Mouse (Mus musculus): ENCODE data around the gene Efna5.

Gene Efna5

DNA sequence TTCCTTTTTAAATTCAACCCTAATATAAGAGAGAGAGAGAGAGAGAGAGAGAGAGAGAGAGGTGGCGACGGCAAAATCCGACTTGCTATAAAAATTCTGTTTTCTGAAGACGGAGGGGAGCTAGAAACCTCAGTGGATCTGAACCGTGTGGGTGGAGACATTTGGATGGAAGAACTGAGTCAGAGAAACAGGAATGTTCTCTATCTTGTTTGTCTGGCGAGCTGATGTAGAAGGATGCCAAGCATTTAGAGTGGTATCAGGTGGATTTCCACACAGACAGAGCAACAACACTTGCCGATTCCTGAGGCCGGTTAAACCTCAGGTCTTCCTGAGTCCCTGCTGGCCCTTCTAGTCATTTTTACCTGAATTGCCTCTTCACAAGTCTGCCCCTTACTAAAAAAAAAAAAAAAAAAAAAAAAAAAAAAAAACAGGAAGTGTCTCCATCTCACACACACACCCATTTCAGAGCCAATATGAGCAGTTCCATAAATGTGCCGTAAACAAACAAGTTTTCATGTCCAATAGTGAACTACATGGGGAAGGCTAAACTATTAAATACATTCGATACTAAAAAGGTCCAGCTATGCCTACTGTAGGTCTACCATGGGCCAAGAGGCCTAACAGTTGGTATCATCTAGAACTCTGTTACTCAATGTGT, 231.7 kb downstream of the Efna5 start:
- no peak for DNase-seq

DNA sequence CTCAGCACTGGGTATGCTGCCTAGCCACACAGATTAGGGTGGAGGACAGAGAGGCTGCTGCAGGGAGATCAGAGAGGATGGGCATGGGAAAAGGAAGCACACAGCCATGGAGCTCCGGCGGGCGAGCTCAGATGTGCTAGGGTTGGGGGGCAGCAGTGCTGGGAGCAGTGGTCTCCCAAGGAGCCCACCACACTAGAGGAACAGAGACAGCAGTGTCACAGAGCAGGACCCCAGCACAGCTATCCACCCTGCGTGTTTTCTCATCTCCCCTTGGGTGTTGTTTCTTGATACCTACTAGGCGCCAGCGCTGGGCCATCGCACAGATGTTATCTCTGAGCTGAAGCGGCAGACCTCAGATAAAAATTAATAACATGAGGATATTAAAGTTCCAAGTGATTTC, 234.3 kb downstream of the Efna5 start:
- DNase-seq = no peak

DNA sequence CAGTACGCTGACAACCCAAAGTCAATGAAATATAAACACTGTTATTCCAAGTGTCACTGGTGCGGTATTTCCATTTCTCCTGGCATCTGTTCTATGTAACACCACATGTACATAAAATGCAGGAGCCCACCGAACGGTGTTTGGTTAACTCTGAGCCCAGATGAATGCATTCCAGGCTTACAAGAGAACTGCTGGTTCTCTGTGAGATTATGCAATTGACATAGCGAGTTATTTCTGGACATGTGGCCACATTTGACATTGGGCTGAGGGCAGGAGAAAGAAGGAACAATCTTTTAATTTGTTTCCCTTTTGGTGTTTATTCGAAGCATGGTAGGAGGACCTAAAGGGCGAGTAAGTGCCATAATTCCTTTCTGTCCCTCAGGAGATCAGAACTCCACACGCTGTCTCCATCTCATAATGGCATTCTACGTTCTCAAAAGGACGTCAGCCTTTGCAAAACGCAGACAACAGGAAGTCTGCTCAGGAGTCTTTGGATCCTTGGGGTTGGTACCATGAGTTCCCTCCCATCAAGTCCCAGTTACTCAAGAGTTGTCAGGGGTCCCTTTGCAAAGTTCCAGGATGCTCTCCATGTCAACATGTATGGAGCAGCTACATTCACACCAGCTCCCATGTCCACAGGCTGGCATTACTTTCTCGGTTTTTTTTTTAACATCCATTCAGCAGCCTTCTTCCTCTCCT, 238.5 kb downstream of the Efna5 start:
- no peak for DNase-seq

DNA sequence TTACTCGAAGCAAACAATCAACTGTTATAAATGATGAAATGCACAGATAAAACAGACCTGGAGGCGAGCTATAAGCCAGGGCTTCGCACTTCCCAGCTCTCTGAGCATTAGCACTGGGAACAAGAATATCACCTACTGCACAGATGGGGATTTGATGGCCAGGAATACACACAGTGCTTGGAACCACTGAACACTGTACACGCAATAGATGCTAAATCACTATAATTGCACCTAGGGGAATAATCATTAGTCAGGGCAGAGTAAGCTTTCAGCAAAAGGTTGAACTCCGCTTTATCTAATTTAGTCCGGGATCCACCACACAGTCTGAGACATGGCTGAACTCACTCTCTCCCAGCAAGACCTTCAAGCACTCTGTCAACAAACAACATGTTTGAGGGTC, 240.5 kb downstream of the Efna5 start:
- DNase-seq = no peak

DNA sequence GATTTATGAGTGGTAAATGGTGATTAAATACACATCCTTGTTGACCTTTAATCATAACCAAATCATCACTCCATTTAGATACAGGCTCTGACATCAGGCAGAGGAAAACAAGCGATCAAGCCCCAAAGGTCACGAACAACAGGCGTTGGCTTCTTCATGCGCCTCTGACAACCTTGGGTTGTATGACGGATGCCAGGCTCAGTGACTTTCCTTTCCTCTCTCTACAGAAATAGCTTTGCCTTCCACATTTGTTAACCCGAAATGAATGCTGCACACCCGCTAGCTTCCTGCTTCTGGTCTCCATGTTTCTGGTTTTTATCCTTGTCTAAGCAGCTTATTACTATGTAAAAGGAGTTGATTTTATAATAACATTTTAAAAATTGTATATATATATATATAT, 244.2 kb downstream of the Efna5 start:
- DNase-seq = no peak

DNA sequence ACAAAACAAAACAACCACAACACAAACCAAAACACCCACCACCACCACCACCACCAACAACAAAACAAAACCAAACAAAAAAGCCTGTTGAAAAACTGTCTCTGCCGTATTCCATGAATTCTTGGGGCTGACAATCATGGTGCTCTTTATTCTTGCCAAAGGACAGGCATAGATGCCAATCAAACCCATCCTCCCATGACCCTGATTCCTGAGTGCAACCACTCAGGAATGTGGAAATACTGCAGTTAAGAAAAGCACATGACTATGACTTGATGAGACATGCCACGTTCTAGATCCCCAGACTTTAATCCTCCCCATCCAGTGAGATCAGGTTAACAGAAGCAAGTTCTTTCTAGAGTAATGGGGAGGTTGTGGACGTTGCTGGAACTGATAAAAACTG, 246.2 kb downstream of the Efna5 start:
- DNase-seq = no peak

DNA sequence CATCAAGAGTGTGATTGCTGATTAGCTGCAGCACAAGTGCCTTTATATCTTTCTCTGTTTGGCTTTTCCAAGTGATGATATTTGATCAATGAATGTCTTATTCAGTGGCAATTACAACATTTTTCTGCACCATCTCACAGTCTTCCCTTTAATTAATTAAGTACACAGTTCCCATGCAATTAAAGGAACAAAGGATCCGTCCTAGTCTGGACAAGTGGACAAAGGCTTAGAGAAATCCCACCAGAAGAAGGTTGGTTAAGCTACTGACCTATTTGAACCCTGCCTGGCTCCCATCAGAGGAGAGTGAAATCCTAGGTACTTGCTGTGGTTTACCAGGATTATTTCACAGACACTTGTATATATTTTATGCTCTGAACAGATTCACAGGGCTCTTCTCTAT, 252.6 kb downstream of the Efna5 start:
- no peak for DNase-seq

DNA sequence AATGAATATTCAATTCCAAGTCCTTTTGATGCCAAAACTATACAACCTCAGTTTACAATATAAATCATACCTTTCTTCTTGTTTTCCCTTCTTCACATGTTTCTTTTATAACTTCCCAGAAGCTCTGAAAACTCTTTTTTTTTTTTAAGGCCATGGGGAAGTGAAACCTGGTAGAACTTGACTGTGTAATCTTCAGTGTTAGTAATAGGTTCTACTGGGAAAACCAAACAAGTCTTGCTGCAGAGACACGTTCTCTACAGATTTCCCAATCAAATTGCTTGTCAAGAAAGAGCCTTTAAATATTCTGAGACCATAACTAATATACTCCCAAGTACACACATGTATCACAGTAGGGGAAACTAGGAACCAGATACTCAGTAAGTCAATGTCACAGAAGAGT, 253.6 kb downstream of the Efna5 start:
- DNase-seq = no peak

DNA sequence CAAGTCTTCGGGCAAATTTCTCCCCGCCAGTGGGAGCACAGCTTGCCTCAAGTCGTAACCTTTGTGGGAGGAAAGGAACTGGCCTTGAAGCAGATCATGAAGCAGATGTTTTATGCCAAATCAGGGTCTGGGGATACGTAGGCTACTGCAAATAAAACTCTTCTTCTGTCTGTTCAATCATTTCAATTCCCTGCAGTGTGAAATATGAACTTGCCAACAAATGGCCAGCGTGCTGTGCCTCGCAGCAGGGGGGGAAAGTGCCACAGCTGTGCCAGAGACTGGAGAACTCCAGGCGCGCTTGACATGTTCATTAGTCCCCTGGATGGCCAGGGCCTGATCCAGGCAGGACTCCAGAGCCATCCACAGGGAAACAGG, 255.5 kb downstream of the Efna5 start:
- DNase-seq = peak; percentile 55

DNA sequence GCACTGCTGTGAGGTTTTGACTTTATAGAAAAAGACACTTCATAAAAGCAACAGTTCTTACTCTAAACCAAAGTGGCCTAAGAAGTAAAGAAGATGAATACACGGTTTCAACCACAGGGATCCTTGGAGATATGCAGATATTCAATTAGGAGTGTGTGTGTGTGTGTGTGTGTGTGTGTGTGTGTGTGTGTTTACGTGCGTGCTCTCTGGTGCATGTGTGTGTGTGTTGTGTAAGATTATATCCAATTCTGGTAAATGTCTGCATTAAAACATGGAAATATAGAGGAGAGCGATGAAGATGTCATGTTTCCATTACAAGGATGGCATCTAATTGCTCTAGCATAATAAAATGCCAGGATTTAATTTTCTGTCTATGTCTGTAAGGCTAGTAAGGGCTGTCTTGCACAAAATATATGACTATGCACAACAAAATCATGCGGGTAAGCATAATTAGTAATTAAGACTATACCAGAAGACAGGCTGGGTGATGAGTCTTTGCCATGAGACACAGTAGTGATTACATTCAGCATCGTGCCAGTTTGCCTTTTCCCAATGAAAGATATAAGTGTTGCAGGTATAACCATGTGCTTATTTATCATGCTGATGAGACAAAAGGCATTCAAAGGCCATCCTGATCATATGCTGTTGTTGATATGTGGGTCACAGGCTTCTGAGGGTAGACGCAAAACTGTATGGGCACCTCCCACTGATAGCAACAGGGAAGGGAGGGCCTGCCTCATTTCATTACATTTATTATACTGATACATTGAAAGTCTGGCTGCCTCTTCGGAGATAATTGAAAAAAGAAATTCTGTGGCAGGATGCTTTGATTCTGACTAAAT, 256.1 kb downstream of the Efna5 start:
- DNase-seq = no peak

DNA sequence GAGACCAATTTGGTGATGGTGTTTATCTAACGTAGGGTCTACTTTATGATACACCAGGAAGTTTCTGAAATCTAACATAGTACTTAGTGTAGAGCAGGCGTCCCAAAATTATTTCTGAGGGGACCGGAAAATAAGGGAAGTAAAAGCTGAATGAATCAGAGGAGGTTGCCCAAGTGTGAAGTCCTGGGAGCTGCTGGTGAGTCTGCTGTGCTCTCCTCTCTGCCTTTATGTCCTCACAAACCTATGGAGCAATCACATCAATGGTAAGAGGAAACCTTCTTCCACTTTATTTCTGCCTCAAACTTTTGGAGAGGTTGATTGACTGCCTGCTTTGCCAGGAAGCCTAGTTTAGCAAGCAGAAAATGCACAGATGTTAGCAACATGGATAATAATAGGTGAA, 257.9 kb downstream of the Efna5 start:
- DNase-seq = no peak

DNA sequence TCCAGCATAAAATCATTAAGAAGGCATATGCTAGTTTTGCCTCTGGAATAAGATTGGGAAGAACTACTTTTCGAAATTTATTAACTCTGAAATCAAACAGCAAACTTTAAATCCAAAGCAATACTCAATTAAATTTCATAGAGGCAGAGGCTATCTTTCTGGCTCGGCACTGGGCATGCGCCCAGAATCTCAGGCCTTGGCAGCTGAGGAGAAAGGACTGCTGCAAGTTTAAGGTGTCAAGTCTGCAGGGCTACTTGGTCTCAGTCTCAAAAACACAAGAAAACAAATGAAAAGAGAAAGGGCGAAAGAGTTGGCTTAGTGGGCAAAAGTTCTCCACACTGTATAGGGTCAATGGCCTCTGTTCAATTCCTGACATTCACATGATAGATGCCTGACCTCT, 258.6 kb downstream of the Efna5 start:
- DNase-seq = no peak

DNA sequence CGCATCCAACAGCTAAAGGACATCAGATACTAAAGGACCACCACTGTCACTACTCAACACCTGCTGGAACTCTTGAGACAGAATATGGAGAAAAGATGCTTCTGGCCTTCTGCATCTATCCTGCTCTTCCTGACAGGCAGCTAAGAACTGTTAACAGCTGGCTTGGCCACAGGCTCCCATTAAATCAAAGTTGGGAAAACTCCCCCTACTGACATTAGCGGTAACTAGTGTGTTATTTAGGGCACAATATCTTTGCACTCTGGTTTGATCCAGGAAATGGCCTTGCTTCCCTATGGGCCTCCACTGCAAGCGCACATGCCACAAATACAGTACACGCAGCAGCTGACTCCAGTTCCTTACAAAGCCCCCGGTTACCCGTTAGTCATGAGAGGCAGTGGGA, 266.0 kb downstream of the Efna5 start:
- peak; percentile 53 for DNase-seq

DNA sequence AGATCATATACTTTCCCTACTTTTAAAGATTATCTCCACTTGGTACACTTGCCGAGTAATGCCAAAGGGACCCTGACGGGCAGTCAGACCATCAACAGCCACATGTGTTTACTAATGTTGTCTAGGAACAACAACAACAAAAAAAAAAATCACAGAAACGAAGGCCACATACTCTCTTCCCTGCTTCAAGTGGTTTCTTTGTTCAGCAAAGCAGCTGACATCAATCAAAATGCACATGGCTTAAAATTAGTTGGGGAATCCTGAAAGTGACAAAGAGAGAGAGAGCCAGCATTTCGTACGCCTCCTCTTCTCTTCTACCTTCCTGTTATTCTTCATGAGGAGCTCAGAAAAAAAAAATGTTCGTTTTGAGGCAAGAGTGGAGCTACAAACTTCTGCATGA, 266.4 kb downstream of the Efna5 start:
- no peak for DNase-seq

DNA sequence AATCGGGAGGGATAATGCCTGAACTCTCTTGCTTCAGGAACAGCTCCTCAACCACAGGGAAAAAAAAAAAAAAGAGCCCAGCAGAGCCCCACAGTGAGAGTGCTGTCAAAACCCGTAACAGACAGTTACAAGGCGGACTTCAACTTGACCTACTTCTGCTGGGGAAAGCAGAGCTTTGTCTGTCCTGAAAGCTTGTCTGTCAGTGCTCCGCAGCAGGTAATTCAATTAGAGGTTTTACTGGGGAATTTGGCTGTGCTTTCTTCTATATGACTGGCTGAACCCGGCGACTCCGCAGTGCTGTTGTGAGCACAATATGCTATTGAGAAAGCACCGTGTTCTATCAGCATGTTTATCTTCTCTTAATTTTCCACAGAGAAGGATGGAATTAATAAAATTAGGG, 266.9 kb downstream of the Efna5 start:
- peak; percentile 60 for DNase-seq

DNA sequence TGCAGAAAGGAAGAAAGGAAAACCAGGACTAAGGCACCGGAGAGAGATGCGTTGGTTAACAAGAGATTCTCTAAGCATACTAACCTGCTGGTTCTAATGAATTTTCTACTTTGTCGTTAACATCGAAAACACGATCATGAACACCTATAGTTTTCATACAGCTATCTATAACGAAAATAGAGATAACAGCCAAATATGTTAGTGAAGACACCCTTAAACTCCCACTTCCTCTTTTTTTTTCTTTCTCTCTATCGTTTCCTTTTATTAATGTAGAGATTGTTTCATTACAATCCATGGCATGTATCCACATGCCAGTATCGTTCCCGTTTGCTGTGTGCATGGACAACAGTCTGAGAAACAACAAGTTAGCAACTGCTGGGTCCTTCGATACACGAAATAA, 267.9 kb downstream of the Efna5 start:
- no peak for DNase-seq

DNA sequence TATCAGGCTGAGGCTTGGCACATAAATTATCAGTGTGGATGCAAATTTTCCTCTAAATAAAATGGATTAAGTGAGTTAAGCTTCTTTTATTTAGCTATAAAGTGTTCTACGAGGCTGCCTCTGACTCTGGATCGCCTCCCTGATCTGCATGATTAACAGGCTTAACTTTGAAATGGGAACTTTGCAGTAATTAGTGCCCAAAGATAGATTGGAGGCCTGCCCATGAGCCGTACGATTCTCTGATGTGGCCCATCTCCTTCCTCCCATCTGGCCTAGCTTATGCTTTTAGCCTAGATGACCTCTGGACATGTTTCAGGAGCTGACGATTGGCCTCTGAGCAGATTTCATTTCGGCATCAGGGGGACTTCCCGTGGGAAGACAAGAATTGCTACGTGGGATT, 273.0 kb downstream of the Efna5 start:
- no peak for DNase-seq

DNA sequence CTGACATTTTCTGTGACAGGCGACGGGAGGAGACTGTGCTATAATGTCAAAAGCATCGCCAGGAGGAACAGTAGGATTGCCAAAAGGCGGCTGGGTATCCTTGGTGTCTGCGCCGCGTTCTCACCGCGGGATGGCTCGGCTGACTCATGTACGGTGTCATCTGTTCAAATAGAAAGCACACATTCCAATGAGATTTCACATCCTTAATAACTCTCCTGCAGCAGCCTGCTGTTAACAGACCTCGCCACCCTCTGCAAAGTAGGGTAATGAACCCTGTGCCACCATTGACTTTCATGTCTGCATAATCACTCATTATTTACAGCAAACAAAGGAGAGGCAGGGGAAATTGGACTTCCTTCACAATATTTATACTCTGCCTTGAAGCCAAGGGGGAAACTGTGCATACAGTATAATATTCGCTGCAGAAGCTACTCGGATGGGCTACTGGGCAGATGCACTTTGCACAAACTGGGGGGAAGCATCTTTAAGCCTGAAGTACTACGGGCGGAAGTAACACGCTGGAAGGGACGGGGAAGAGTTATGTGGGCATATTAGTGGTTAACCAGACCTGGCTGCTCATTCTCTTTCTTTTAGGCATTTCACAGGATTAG, 273.7 kb downstream of the Efna5 start:
- DNase-seq = no peak

DNA sequence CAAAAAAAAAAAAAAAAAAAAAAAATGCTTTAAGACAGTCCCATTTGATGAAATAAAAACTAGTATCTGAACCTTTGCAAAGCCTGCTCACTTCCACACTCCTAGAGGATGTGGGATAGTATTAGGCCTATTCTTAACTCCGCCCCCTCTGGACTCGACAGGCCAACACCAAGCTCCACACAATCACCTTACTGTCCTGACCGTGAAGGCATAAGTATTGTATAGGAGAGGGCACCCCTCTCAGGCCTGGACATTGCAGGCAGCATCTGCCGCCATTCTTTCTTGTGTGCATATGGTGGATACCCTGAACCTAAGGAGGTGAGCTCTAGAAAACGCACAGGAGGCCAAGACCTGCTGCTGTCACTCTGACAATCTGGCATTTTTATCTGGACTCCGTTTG, 274.4 kb downstream of the Efna5 start:
- no peak for DNase-seq

DNA sequence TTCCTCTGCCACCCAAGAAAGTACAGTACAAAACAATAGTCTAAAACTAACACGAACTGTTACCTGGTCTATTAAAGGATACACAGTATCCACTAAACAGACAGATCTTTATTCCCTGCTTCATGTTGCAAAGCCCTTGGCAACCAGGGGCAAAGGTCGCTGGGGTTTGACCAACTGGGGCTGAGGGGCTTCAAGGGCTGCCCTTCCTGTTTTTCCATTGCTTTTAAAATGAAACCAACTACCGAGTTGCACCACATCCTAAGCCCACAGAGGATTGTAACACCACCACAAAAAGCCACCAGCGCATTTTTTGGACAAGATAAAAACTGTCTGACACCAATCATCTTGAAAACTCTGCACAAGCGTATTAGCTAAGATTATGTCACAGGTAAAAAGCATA, 276.8 kb downstream of the Efna5 start:
- DNase-seq = peak; percentile 54

DNA sequence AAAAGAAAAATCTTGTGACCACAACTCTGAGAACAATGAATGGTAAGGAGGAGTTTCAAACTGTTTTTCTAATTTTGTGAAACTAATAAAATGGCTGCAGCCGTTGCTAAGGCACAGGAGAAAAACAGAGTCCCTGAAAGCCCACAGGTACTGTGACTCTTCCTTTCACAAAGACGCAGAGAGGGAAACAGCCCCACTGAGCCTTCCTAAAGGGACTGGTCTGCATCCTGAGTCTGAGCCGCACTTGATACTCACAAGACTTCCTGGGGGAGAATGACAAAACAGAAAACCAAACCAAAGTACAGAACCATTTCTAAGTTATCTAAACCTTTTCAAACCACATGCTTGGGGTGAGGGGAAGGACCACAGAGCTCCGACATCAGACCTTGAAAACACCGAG, 277.5 kb downstream of the Efna5 start:
- DNase-seq = no peak

DNA sequence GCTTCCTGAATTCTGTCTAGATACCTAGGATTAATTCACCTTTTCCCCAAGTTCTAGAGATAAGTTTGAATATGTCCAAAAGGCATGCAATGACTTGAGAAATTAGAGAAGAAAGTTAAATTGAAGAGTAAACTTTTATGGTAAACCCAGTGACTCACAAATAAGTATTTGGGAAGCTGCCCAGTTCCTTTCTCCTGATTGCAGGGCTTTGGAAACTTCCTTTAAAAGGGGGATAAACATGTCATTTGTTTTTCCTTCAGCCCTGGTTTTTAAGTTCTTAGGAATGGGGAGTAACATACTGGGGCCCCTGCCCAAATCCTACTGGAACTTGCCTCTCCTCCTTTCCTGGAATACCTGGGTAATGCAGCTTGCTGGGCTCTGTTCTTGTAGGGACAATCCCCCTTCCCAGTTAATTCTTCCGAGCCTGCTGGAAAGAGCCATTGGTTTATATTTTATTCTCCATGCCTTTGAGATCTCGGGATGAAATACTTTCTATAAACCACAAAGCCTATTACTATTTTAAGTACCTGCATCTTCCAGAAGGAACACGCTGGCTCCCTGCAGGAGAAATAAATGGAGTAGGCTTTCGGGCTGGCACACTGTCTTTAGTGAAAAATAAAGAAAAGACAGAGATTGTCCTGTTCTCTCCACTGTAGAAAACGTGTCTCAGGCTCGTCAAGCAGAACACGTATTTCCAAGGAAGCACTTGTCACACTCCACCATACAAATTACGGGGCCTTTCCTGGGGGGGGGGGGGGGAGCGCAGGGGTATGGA, 282.2 kb downstream of the Efna5 start:
- no peak for DNase-seq

All from embryo, embryonic 11 days (tissue).